Mouse (Mus musculus): ENCODE measurements around the gene Cxxc4. TPM values are rescaled to one million over a fixed set of nuclear protein-coding genes. Genes with fewer than 3 reads are reported as not detected.

Cxxc4 gene
- polyA plus RNA-seq, 1 experiment from 2014 or later, result 4.1 TPM

DNA sequence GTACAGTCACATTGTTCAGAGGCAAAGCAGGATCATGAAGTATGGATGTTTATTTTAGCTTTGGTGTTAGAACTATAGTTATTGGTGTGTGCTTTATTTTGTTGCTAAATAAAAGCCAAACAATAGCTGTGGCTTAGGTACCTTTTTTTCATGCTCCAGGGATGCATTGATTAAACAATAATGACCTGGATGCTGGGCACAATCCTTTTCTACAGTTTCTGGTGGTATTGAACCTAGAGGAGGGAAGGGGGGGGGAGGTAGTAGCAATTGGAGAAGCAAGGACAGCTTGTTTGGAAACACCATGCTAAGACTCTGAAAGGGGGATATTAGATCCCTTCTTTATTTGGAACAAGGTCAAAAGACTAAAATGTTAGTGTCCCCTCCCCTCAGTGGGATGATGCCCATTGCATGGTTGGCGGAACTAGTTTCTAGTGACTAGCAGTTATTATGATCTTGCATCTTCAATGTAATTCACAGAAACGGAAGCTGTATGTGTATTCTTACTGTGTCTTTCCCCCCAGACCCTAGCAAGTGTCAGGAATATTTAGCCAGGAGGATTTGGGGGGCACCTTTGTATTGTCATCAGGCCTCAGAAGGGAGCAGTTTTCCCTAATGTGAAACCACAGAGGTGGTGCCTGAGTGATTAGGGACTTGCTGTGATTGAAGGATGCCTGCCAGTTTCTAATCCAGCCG lies 975 bp downstream of the Cxxc4 start:
- ATAC-seq (replicated peaks; ENCODE audit: low FRiP score, low read depth) (no peak), DNase-seq (ENCODE audit: low spot score) (no peak)
- Histone ChIP-seq H3K4me2 (ENCODE audit: low read length) (peak overlapping the region; percentile 74; the same call in 1 of the 2 replicates), H3K9ac (ENCODE audit: low read depth, low read length) (no peak overlapping the region), H3K4me1 (replicated peaks; ENCODE audit: insufficient read depth, low read length) (0 out of 2 replicates have a peak, but pooled peaks cover 7% of the 10 kb centered on the region), H3K27ac (no peak overlapping the region), H3K9me3 (replicated peaks; ENCODE audit: low read length) (no peaks in the 10 kb centered on the region), H3K36me3 (ENCODE audit: insufficient read depth, low read length) (no peaks in the 10 kb centered on the region), H3K27me3 (ENCODE audit: insufficient read depth, low read length) (no peaks in the 10 kb centered on the region), H3K4me3 (replicated peaks; ENCODE audit: low read depth, low read length) (peak overlapping the region; percentile 42; the same call in 1 of the 2 replicates)
- WGBS, result 60% methylated on average over 3 of the region's 3 CpGs
- TF ChIP-seq CTCF (IDR thresholded peaks at IDR 0.05; ENCODE audit: low read depth), result no peak

DNA sequence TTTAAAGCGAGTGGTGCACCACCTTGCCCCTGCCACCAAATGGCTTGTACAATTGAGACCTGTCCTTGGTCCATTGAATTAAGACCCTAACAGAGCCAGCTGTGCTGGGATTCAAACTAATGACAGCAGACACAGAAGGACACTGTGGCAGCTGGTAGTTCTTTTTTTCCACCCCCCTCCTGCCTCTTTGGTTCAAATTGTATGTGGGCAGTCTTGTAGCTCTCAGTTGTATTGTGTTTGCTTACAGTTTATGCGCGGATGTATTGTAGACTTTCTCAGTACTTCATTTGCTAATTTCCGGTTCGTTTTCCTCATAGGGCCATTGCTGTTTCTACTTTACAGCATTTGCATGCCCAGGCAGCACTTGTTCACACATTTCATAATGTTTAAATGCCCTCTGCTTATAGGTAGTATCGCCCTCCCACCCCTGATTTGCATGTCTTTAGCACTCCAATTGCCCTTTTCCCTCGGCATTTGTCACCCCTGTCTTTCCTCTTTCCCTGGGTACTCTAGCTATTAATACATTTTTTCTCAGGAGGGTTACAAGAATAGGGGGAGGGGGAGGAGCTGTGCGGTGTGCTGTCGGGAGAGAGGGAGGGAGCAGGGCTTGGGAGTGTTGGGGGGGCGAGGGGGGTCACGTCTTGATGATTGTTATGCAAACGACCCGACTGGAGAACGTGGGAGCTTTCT lies 2.5 kb downstream of the Cxxc4 start:
- H3K4me2 ChIP-seq (ENCODE audit: low read length), result peak overlapping the region; percentile 97
- H3K27me3 ChIP-seq (ENCODE audit: insufficient read depth, low read length), result no peaks in the 10 kb centered on the region
- H3K27ac ChIP-seq, result no peak overlapping the region
- 0 out of 2 replicates have a peak, but pooled peaks cover 7% of the 10 kb centered on the region for H3K4me1 ChIP-seq (replicated peaks; ENCODE audit: insufficient read depth, low read length)
- H3K36me3 ChIP-seq (ENCODE audit: insufficient read depth, low read length), result no peaks in the 10 kb centered on the region
- no peak for ATAC-seq (replicated peaks; ENCODE audit: low FRiP score, low read depth)
- no peaks in the 10 kb centered on the region for H3K9me3 ChIP-seq (replicated peaks; ENCODE audit: low read length)
- WGBS, result 5% methylated on average over 14 of the region's 14 CpGs
- DNase-seq (ENCODE audit: low spot score), result peak; percentile 34
- TF ChIP-seq CTCF (IDR thresholded peaks at IDR 0.05; ENCODE audit: low read depth), result no peak
- H3K9ac ChIP-seq (ENCODE audit: low read depth, low read length), result peak overlapping the region; percentile 65; the same call in 1 of the 2 replicates
- peak overlapping the region; percentile 65 for H3K4me3 ChIP-seq (replicated peaks; ENCODE audit: low read depth, low read length)

DNA sequence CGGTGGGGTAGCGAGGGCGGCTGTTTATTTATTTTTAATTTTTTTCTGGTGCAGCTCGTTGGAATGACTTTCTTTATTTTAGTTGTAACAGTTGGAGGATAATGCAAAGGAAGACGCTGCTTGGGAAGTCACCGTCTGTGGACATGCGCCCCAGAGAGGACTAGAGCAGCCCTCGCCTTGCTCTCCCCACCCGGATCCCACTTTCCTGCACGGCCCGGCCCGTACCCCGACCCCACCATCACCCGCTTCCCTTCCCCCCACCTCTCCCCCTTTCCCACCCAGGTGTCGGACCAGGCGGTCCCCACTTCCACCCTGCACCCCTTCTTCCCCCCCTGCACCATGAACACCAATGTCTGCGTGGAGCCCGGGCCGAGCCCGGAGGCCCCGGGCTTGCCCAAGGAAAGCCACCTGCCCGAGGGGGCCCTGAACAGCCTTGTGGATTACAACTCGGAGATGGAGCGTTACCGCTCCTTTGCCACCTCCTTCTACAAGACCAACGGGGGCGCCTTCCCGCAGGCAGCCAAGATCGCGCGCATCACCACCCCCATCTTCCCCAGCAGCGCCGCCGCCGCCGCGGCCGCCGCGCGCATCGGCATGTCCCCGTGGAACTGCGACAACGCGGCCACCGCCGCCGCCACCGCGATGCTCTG lies 3.2 kb downstream of the Cxxc4 start:
- peak overlapping the region; percentile 97 for H3K4me2 ChIP-seq (ENCODE audit: low read length)
- no peaks in the 10 kb centered on the region for H3K36me3 ChIP-seq (ENCODE audit: insufficient read depth, low read length)
- no peaks in the 10 kb centered on the region for H3K9me3 ChIP-seq (replicated peaks; ENCODE audit: low read length)
- H3K27ac ChIP-seq, result peak overlapping the region; percentile 84
- TF ChIP-seq CTCF (IDR thresholded peaks at IDR 0.05; ENCODE audit: low read depth), result no peak
- under 1% methylated on average over 44 of the region's 51 CpGs for WGBS
- peak overlapping the region; percentile 65 for H3K9ac ChIP-seq (ENCODE audit: low read depth, low read length)
- H3K27me3 ChIP-seq (ENCODE audit: insufficient read depth, low read length), result no peaks in the 10 kb centered on the region
- ATAC-seq (replicated peaks; ENCODE audit: low FRiP score, low read depth) (peak; percentile 31), DNase-seq (ENCODE audit: low spot score) (peak; percentile 60)
- H3K4me1 ChIP-seq (replicated peaks; ENCODE audit: insufficient read depth, low read length), result 0 out of 2 replicates have a peak, but pooled peaks cover 7% of the 10 kb centered on the region
- H3K4me3 ChIP-seq (replicated peaks; ENCODE audit: low read depth, low read length), result peak overlapping the region; percentile 65

DNA sequence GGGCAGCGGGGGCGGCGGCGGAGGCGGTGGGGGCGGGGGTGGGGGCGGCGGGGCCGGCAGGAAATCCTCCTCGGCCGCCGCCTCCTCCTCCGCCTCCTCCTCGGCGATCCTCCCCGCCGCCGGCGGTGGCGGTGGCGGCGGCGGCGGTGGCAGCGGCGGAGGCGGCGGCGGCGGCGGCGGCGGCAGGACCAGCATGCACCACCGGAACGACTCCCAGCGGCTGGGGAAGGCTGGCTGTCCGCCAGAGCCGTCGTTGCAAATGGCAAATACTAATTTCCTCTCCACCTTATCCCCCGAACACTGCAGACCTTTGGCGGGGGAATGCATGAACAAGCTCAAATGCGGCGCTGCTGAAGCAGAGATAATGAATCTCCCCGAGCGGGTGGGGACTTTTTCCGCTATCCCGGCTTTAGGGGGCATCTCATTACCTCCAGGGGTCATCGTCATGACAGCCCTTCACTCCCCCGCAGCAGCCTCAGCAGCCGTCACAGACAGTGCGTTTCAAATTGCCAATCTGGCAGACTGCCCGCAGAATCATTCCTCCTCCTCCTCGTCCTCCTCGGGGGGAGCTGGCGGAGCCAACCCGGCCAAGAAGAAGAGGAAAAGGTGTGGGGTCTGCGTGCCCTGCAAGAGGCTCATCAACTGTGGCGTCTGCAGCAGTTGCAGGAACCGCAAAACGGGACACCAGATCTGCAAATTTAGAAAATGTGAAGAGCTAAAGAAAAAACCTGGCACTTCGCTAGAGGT lies 3.9 kb downstream of the Cxxc4 start:
- DNase-seq (ENCODE audit: low spot score) (peak; percentile 79), ATAC-seq (replicated peaks; ENCODE audit: low FRiP score, low read depth) (peak; percentile 69)
- WGBS, result under 1% methylated on average over 29 of the region's 61 CpGs

DNA sequence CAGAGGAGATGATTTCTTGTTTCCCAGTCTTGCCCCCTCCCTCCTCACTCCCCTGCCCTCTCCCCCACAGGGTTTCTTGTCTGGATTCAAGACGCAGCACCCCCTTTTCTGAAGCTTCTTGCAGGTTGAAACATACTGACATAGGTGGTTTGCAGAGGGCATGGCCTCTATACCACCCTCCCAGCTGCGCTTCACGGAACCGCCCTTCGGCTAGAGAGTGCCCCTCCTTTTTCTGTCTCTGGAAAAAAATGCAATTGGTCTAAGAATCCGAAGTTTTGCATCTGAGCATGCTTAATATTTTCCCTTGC lies 4.4 kb downstream of the Cxxc4 start:
- Histone ChIP-seq H3K27ac (no peak overlapping the region), H3K4me2 (ENCODE audit: low read length) (peak overlapping the region; percentile 97), H3K36me3 (ENCODE audit: insufficient read depth, low read length) (no peaks in the 10 kb centered on the region), H3K9me3 (replicated peaks; ENCODE audit: low read length) (no peaks in the 10 kb centered on the region), H3K27me3 (ENCODE audit: insufficient read depth, low read length) (no peaks in the 10 kb centered on the region), H3K4me1 (replicated peaks; ENCODE audit: insufficient read depth, low read length) (0 out of 2 replicates have a peak, but pooled peaks cover 4% of the 10 kb centered on the region), H3K4me3 (replicated peaks; ENCODE audit: low read depth, low read length) (peak overlapping the region; percentile 65), H3K9ac (ENCODE audit: low read depth, low read length) (peak overlapping the region; percentile 65; the same call in 1 of the 2 replicates)
- WGBS, result 7% methylated on average over 6 of the region's 6 CpGs
- TF ChIP-seq CTCF (IDR thresholded peaks at IDR 0.05; ENCODE audit: low read depth), result no peak
- peak; percentile 16; the same call in 1 of the 2 replicates for ATAC-seq (replicated peaks; ENCODE audit: low FRiP score, low read depth)
- DNase-seq (ENCODE audit: low spot score), result no peak

More for the DNA sequence above, 3.9 kb downstream of the Cxxc4 start:
- H3K4me2 ChIP-seq (ENCODE audit: low read length), result peak overlapping the region; percentile 97
- no peaks in the 10 kb centered on the region for H3K27me3 ChIP-seq (ENCODE audit: insufficient read depth, low read length)
- H3K36me3 ChIP-seq (ENCODE audit: insufficient read depth, low read length), result no peaks in the 10 kb centered on the region
- H3K4me3 ChIP-seq (replicated peaks; ENCODE audit: low read depth, low read length), result peak overlapping the region; percentile 65
- peak overlapping the region; percentile 84 for H3K27ac ChIP-seq
- H3K9ac ChIP-seq (ENCODE audit: low read depth, low read length), result peak overlapping the region; percentile 65
- 0 out of 2 replicates have a peak, but pooled peaks cover 5% of the 10 kb centered on the region for H3K4me1 ChIP-seq (replicated peaks; ENCODE audit: insufficient read depth, low read length)
- no peaks in the 10 kb centered on the region for H3K9me3 ChIP-seq (replicated peaks; ENCODE audit: low read length)
- TF ChIP-seq CTCF (IDR thresholded peaks at IDR 0.05; ENCODE audit: low read depth), result no peak

Data from kidney, postnatal 0 days (tissue).